Mouse (Mus musculus): ENCODE data around the gene Abca2.

- no peak for TF ChIP-seq POLR2A (IDR thresholded peaks at IDR 0.05; ENCODE audit: borderline replicate concordance, control insufficient read depth, low read depth, low read length)
- no peak for TF ChIP-seq CTCF (IDR thresholded peaks at IDR 0.05; ENCODE audit: control insufficient read depth, insufficient read depth, low read length)
Measured at GRCm38 (mm10) chr2:25391266-25391665, 37.2 kb upstream of the Abca2 start.
